Mouse (Mus musculus) ES-Bruce4 (cell line): ENCODE results near the gene Cfap54.

ENCODE experiments used
- CTCF ChIP-seq: IDR thresholded peaks from one replicate; pipeline ENCODE4 v1.8.1; 2011; ENCODE audit warnings: low read depth, low read length
- EP300 ChIP-seq: IDR thresholded peaks from 2 replicates; pipeline ENCODE4 v1.6.1; 2011; ENCODE audit warnings: low read depth, low read length; ENCODE audit not compliant: insufficient read depth
- POLR2A ChIP-seq: IDR thresholded peaks from one replicate; pipeline ENCODE4 v1.8.1; 2011; ENCODE audit warnings: low read length; ENCODE audit not compliant: insufficient read depth

DNA sequence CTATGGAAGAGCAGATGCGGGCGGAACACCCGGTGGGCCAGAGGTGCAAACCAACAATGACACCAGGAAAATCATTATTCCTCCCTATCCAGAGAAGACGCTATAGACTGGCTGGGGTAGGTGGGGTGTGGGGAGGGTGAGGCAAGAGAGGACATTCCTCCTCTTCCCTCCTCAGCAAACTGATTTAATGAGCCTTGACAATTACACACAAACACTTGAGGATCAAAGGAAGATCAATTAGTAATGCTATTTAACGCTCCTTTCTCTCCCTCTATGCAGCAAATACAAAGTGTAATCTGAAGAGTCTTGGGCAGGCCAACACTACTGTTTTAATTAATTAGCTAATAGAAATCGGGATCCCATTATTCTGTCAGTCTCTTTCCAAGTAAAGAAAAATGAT lies 174.2 kb downstream of the Cfap54 start:
- no peak for TF ChIP-seq EP300
- TF ChIP-seq POLR2A, result no peak
- no peak for TF ChIP-seq CTCF
